Mouse (Mus musculus): ENCODE results near the gene Zeb2.

Zeb2 gene

GRCm38 (mm10) chr2:44999906-45000305 is 117.3 kb downstream of the Zeb2 start:
- no peak for DNase-seq (ENCODE audit: low read depth, low spot score)

- DNase-seq (ENCODE audit: low read depth, low spot score) = no peak
Measured at GRCm38 (mm10) chr2:44998710-44999109, 118.5 kb downstream of the Zeb2 start.

DNA sequence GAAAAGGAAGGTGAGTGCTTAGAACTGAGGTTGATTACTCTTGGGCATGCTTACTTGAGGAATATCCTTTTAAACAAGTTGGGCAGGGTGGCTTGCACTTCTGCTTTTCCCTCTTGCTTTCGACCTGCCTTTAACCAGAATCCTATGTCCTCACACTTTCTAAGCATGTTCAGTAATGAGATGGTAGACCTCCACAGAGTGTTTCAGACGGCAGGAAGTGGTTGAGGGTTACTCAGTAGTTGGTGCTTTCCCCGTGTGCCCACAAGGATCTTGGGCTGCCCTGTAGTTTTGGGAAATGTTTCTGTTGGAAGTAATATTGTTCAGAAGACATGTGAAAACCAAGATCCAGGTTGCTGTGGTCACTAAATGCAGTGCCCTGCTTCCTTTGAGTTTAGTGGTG is 135.5 kb downstream of the Zeb2 start:
- DNase-seq (ENCODE audit: low read depth, low spot score) = no peak

GRCm38 (mm10) chr2:44979042-44979721 is 138.0 kb downstream of the Zeb2 start:
- DNase-seq (ENCODE audit: low read depth, low spot score) = no peak

- no peak for DNase-seq (ENCODE audit: low read depth, low spot score)
Measured at GRCm38 (mm10) chr2:44978038-44978437, 139.2 kb downstream of the Zeb2 start.

GRCm38 (mm10) chr2:44977556-44977955 is 139.6 kb downstream of the Zeb2 start:
- no peak for DNase-seq (ENCODE audit: low read depth, low spot score)

DNA sequence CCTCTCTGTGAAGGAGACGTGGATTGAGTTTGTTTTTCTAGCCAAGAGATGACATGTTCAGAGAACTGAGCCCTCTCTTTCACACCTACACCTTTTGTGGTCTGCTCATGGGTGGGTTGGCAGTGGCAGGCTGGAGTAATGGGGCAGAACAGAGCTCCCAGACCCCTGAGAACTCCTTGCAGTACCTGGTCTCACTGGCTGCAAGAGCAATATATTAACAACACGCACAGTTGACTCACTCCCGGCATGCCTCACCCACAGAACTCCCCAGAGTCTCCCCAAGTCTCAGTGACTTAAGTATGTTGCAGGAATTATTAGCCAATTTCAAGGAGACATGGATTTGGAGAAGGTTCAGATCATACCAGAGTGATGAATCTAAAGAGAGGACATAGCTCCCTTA is 140.1 kb downstream of the Zeb2 start:
- no peak for DNase-seq (ENCODE audit: low read depth, low spot score)

DNA sequence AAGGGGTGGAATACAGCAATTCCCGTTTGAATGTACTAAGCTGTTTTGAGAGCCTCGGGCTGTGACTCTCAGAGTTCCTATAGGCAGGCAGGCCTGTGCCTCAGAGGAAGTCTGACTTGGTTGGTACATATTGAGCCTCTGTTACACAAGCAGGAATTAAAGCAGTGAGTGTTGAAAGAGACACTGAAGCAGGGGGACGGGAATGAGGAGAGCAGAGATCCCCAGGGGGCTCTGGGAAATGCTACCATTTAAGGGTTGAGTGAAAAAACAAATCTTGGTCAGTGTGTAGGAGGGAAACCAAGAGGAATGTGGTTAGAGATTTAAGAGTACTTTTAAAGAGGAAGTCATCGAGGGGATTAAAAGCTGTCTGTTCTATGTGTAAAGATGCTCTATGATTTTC is 140.7 kb downstream of the Zeb2 start:
- no peak for DNase-seq (ENCODE audit: low read depth, low spot score)

GRCm38 (mm10) chr2:44973828-44974227 is 143.4 kb downstream of the Zeb2 start:
- DNase-seq (ENCODE audit: low read depth, low spot score) = no peak

- peak; percentile 63 for DNase-seq (ENCODE audit: low read depth, low spot score)
Measured at GRCm38 (mm10) chr2:44970087-44970646, 147.0 kb downstream of the Zeb2 start.

DNA sequence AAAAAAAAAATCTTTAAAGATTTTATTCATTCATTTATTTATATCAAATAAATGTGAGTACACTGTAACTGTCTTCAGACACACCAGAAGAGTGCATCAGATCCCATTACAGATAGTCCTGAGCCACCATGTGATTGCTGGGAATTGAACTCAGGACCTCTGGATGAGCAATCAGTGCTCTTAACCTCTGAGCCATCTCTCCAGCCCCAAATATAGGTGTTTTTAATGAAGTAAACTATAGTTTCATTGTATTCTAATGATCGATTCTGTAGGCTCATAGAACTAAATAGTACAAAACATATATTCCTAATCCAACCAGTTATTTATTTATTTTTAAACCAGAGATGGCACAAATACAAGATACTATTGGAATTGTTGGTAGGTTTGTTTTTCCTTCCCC is 147.6 kb downstream of the Zeb2 start:
- DNase-seq (ENCODE audit: low read depth, low spot score) = no peak

- DNase-seq (ENCODE audit: low read depth, low spot score) = no peak
Measured at GRCm38 (mm10) chr2:44969226-44969625, 148.0 kb downstream of the Zeb2 start.

GRCm38 (mm10) chr2:44965834-44966555 is 151.2 kb downstream of the Zeb2 start:
- no peak for DNase-seq (ENCODE audit: low read depth, low spot score)

GRCm38 (mm10) chr2:44962620-44963019 is 154.6 kb downstream of the Zeb2 start:
- DNase-seq (ENCODE audit: low read depth, low spot score) = no peak

DNA sequence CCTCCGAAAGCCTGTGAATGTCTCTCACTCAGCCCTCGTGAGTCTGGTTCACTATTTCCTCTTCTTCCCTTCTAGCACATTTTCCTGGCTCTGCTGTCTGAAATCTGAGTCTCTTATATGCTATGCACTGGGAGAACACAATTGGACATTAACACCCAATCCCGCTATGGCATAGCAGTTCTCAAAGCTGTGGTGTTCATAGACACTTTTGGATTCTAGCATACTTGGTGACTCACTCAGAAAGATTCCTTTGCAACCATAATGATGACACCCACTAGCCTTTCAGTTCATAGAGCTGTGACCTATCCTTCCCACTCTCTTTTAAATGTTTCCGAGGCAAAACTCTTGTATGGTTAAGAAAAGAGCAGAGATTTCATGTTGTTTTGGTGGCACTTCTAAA is 156.0 kb downstream of the Zeb2 start:
- no peak for DNase-seq (ENCODE audit: low read depth, low spot score)

DNA sequence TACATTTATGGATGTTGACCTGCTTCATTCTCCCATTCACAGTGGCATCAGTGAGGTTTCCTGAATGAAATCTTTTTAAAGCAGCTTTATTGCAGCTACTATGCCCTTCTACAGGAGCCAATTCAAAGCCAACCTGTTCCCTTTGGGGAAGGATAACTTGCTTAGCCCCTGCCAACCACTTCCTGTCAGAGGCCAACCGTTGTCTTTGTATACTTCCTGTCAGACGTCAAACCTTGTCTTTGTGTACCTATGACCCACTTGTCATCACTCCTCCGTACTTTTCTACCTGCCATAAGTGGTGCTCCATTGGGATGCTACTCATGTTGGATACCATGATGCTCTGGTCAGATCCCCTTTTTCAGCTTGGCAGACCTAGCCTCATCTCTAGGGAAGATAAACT is 156.6 kb downstream of the Zeb2 start:
- DNase-seq (ENCODE audit: low read depth, low spot score) = no peak

GRCm38 (mm10) chr2:44957329-44957797 is 159.8 kb downstream of the Zeb2 start:
- no peak for DNase-seq (ENCODE audit: low read depth, low spot score)

DNA sequence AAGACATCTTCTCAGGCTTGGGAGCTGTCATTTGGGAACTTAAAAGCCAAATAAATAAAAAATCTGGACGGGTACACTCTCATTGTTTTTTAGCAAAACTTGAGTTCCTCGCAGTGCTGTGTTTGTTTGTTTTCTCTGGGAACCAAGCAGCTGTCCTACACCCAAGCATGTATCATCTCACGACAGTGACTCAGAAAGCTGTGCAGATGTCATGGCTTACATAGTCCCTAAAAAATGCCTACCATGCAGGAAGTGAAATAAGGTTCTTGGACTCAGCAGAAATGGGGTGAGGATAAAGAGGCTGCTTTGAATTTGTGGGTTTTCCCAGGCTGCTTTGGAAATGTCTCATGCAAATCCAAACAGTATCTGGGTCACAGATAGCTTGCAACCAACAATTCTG is 161.0 kb downstream of the Zeb2 start:
- no peak for DNase-seq (ENCODE audit: low read depth, low spot score)

GRCm38 (mm10) chr2:44955506-44955905 is 161.7 kb downstream of the Zeb2 start:
- no peak for DNase-seq (ENCODE audit: low read depth, low spot score)

DNA sequence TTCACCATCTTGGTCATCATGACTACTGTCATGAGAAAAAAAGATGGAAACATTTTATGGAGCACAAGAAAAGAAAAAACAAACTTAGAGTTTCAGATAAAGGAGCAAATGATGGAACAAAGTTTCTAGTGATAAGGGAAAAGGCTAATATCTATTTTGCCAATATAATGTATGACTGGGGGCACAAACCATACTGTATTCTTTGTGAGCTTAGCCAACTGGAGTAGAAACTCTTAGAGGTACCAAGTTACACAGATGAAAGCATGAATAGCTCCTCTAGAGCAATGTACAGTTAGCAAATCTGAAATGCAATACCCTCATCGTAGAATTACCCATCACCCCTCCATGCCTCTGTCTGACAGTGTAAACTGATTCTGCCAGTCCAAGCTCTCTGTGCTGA is 163.0 kb downstream of the Zeb2 start:
- DNase-seq (ENCODE audit: low read depth, low spot score) = no peak

GRCm38 (mm10) chr2:44952830-44953422 is 164.3 kb downstream of the Zeb2 start:
- no peak for DNase-seq (ENCODE audit: low read depth, low spot score)

- no peak for DNase-seq (ENCODE audit: low read depth, low spot score)
Measured at GRCm38 (mm10) chr2:44951651-44952213, 165.5 kb downstream of the Zeb2 start.
